Mouse (Mus musculus): ENCODE data around the gene Tmem247.

GRCm38 (mm10) chr17:86904206-86904605, 12.9 kb upstream of the Tmem247 start:
- TF ChIP-seq CTCF (IDR thresholded peaks at IDR 0.05; ENCODE audit: control insufficient read depth, insufficient read depth, low read length) (no peak), POLR2A (IDR thresholded peaks at IDR 0.05; ENCODE audit: borderline replicate concordance, control insufficient read depth, low read depth, low read length) (no peak)
